Mouse (Mus musculus) embryonic facial prominence, embryonic 11.5 days (tissue): ENCODE measurements around the gene Ints3. TPM values are rescaled to one million over a fixed set of nuclear protein-coding genes. Genes with fewer than 3 reads are reported as not detected.

Source experiments
- ATAC-seq: fragments of 200-750 bp; cut with Nextera tagmentation; replicated peaks from 2 replicates; pipeline ENCODE4 v1.8.0; 2017; ENCODE audit warnings: low read depth; ENCODE audit not compliant: insufficient number of reproducible peaks, low FRiP score, low TSS enrichment
- DNase-seq: peaks from one replicate; pipeline ENCODE4 v3.0.0-alpha.2; 2015; ENCODE audit warnings: low spot score
- H3K27ac ChIP-seq: fragments of 300-500 bp; sonication (generic); replicated peaks from 2 replicates; pipeline ENCODE4 v1.5.1; 2014; ENCODE audit warnings: mild to moderate bottlenecking, low read depth, low read length, control low read depth
- H3K27me3 ChIP-seq: fragments of 300-500 bp; sonication (generic); 2 replicates; pipeline ENCODE4 v1.6.1; 2014; ENCODE audit warnings: mild to moderate bottlenecking, low read length, moderate library complexity, mixed read lengths; ENCODE audit not compliant: control insufficient read depth, insufficient read depth
- H3K36me3 ChIP-seq: fragments of 300-500 bp; sonication (generic); replicated peaks from 2 replicates; pipeline ENCODE4 v1.6.1; 2014; ENCODE audit warnings: low read depth, mild to moderate bottlenecking, low read length, moderate library complexity, mixed read lengths; ENCODE audit not compliant: control insufficient read depth, insufficient read depth
- H3K4me1 ChIP-seq: fragments of 300-500 bp; sonication (generic); 2 replicates; pipeline ENCODE4 v1.6.1; 2014; ENCODE audit warnings: low read length, mixed read lengths; ENCODE audit not compliant: control insufficient read depth, insufficient read depth
- H3K4me2 ChIP-seq: fragments of 300-500 bp; sonication (generic); 2 replicates; pipeline ENCODE4 v1.6.1; 2014; ENCODE audit warnings: low read depth, mild to moderate bottlenecking, control low read depth, low read length, moderate library complexity
- H3K4me3 ChIP-seq: fragments of 300-500 bp; sonication (generic); 2 replicates; pipeline ENCODE4 v1.5.1; 2014; ENCODE audit warnings: low read depth, low read length, control low read depth
- H3K9ac ChIP-seq: fragments of 300-500 bp; sonication (generic); replicated peaks from 2 replicates; pipeline ENCODE4 v1.6.1; 2014; ENCODE audit warnings: mild to moderate bottlenecking, control low read depth, low read length
- H3K9me3 ChIP-seq: fragments of 300-500 bp; sonication (generic); replicated peaks from 2 replicates; pipeline ENCODE4 v1.6.1; 2016; ENCODE audit warnings: mild to moderate bottlenecking, low read length, inconsistent platforms, mixed read lengths; ENCODE audit not compliant: control insufficient read depth
- WGBS: fragments of 180-500 bp; shearing (Covaris S2); extraction: QIAGEN DNeasy Blood & Tissue Kit; methylation state at CpG from one replicate; pipeline ENCODE4 v1.1.7; 2014; 5-methylcytosine and 5-hydroxymethylcytosine counted together
- polyA plus RNA-seq: library from polyadenylated mRNA; unstranded; fragments of >200 nt; fragmentation: Nextera tagmentation; extraction: Ambion mirVana; gene quantifications from 2 replicates; pipeline ENCODE4 v1.2.1, GENCODE M21; 2014

Gene Ints3
- polyA plus RNA-seq: 31.7 and 32.1 TPM in 2 replicates

GRCm38 (mm10) chr3:90433381-90434020, at the start of gene Ints3:
Gene Ints3, minus strand, starts transcription at chr3:90433622.
- H3K27me3 ChIP-seq: no peaks in the 10 kb centered on the region
- H3K4me2 ChIP-seq: peak within 1 kb of the TSS; percentile 89
- peak within 1 kb of the TSS; percentile 73 for H3K9ac ChIP-seq
- H3K36me3 ChIP-seq: no peaks in the 10 kb centered on the region
- H3K27ac ChIP-seq: peak within 1 kb of the TSS; percentile 72
- ATAC-seq (peak; percentile 99), DNase-seq (peak; percentile 98)
- H3K4me1 ChIP-seq: peaks cover 4% of the 10 kb centered on the region; the same call in 1 of the 2 replicates
- H3K9me3 ChIP-seq: no peaks in the 10 kb centered on the region
- under 1% methylated on average over 52 of the region's 52 CpGs for WGBS
- peak within 1 kb of the TSS; percentile 52 for H3K4me3 ChIP-seq

- peak within 1 kb of the TSS; percentile 86 for H3K4me3 ChIP-seq
These were observed 42.6 kb upstream of the Ints3 start, which contains the start of gene Ilf2 for GRCm38 (mm10) chr3:90475831-90476611. Gene Ilf2, plus strand, starts transcription at chr3:90476126.

GRCm38 (mm10) chr3:90475151-90475830, 41.9 kb upstream of the Ints3 start:
- 39% methylated on average over 15 of the region's 16 CpGs for WGBS
- peaks cover 1% of the 10 kb centered on the region for H3K36me3 ChIP-seq

More at GRCm38 (mm10) chr3:90475831-90476611, 42.6 kb upstream of the Ints3 start, which contains the start of gene Ilf2:
- Histone ChIP-seq H3K4me2 (peak within 1 kb of the TSS; percentile 58), H3K4me1 (no peaks in the 10 kb centered on the region), H3K36me3 (peaks cover 5% of the 10 kb centered on the region), H3K27me3 (no peaks in the 10 kb centered on the region), H3K9ac (peak within 1 kb of the TSS; percentile 96), H3K27ac (peak within 1 kb of the TSS; percentile 93), H3K9me3 (no peaks in the 10 kb centered on the region)
- ATAC-seq (peak; percentile 99), DNase-seq (peak; percentile 99)
- under 1% methylated on average over 45 of the region's 45 CpGs for WGBS

GRCm38 (mm10) chr3:90472213-90472612, 38.8 kb upstream of the Ints3 start:
- H3K27me3 ChIP-seq: no peaks in the 10 kb centered on the region
- H3K4me3 ChIP-seq: no peak overlapping the region
- ATAC-seq: no peak
- WGBS: 31% methylated on average over 3 of the region's 3 CpGs
- H3K9me3 ChIP-seq: no peaks in the 10 kb centered on the region
- no peak overlapping the region for H3K9ac ChIP-seq
- no peaks in the 10 kb centered on the region for H3K36me3 ChIP-seq
- peak; percentile 40 for DNase-seq
- H3K4me2 ChIP-seq: no peak overlapping the region
- no peak overlapping the region for H3K27ac ChIP-seq
- no peaks in the 10 kb centered on the region for H3K4me1 ChIP-seq

More at GRCm38 (mm10) chr3:90475151-90475830, 41.9 kb upstream of the Ints3 start:
- no peak for DNase-seq
- H3K9ac ChIP-seq: no peak overlapping the region
- H3K4me3 ChIP-seq: peak overlapping the region; percentile 24; the same call in 1 of the 2 replicates
- no peak overlapping the region for H3K4me2 ChIP-seq
- H3K27ac ChIP-seq: no peak overlapping the region
- no peaks in the 10 kb centered on the region for H3K9me3 ChIP-seq
- H3K27me3 ChIP-seq: no peaks in the 10 kb centered on the region
- ATAC-seq: peak; percentile 4; the same call in 1 of the 2 replicates
- no peaks in the 10 kb centered on the region for H3K4me1 ChIP-seq

GRCm38 (mm10) chr3:90467618-90468300, 34.3 kb upstream of the Ints3 start:
- Histone ChIP-seq H3K4me1 (peaks cover 5% of the 10 kb centered on the region), H3K36me3 (no peaks in the 10 kb centered on the region), H3K4me3 (no peak overlapping the region), H3K9ac (no peak overlapping the region), H3K4me2 (no peak overlapping the region), H3K9me3 (no peaks in the 10 kb centered on the region), H3K27me3 (peaks cover 30% of the 10 kb centered on the region), H3K27ac (no peak overlapping the region)
- no peak for DNase-seq
- 94% methylated on average over 10 of the region's 10 CpGs for WGBS
- ATAC-seq: no peak

- Histone ChIP-seq H3K4me3 (peak overlapping the region; percentile 45), H3K9me3 (no peaks in the 10 kb centered on the region), H3K4me2 (peak overlapping the region; percentile 79), H3K27ac (no peak overlapping the region), H3K36me3 (no peaks in the 10 kb centered on the region), H3K27me3 (peaks cover 30% of the 10 kb centered on the region), H3K9ac (peak overlapping the region; percentile 51), H3K4me1 (peaks cover 5% of the 10 kb centered on the region)
- under 1% methylated on average over 15 of the region's 15 CpGs for WGBS
- ATAC-seq (0 out of 2 replicates have a peak, but pooled peaks have one; percentile 26), DNase-seq (peak; percentile 85)
These were observed 32.9 kb upstream of the Ints3 start for GRCm38 (mm10) chr3:90466311-90466766.

GRCm38 (mm10) chr3:90465686-90466310, 32.4 kb upstream of the Ints3 start, which contains the start of gene Npr1:
Gene Npr1, minus strand, starts transcription at chr3:90465866.
- Histone ChIP-seq H3K27ac (no peak within 1 kb of the TSS), H3K36me3 (no peaks in the 10 kb centered on the region), H3K9me3 (no peaks in the 10 kb centered on the region), H3K27me3 (peaks cover 30% of the 10 kb centered on the region), H3K4me2 (peak within 1 kb of the TSS; percentile 79), H3K4me3 (peak within 1 kb of the TSS; percentile 45), H3K4me1 (peaks cover 5% of the 10 kb centered on the region), H3K9ac (peak within 1 kb of the TSS; percentile 51)
- ATAC-seq: 0 out of 2 replicates have a peak, but pooled peaks have one; percentile 20
- peak; percentile 28 for DNase-seq
- under 1% methylated on average over 33 of the region's 49 CpGs for WGBS
